Mouse (Mus musculus): ENCODE results near the gene Gnaz.

DNA sequence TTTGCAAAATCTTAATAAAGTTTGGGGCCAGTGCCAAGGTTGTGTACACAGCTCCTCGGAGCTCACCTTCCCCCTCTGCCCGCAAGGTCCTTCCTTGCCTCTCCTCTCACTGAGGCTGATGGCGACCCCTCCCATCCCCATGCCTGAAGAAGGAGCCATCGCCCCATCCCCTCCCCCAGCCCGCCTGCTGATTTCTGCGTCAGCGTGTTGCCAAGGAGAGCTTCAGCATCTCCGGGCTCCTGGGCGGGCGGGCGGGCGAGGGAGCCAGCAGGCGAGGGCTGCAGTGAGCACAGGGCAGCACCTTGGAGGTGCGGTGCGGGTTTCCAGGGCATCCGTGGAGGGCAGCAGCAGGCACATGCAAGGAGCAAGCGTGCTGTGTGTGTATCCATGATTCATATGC is 28.4 kb downstream of the Gnaz start:
- TF ChIP-seq CTCF (IDR thresholded peaks at IDR 0.05; ENCODE audit: low read depth) (no peak), EP300 (IDR thresholded peaks at IDR 0.05; ENCODE audit: low read depth) (no peak)
